Mouse (Mus musculus) CD4-positive, CD25-positive, alpha-beta regulatory T cell, adult 9 weeks (primary cell): ENCODE data around the gene Gm21866. TPM values are rescaled to one million over a fixed set of nuclear protein-coding genes. Genes with fewer than 3 reads are reported as not detected.

Experiments
- polyA plus RNA-seq: library from polyadenylated mRNA; unstranded; fragments of 100-300 nt; shearing (Covaris generic); gene quantifications from one replicate; pipeline ENCODE4 v1.2.1, GENCODE M21; 2017

Gene Gm21866
- polyA plus RNA-seq = not detected

GRCm38 (mm10) chrY:13465479-13465878 lies at the start of gene Gm21866:
TSS of gene Gm21866 (minus strand) at chrY:13465579.

DNA sequence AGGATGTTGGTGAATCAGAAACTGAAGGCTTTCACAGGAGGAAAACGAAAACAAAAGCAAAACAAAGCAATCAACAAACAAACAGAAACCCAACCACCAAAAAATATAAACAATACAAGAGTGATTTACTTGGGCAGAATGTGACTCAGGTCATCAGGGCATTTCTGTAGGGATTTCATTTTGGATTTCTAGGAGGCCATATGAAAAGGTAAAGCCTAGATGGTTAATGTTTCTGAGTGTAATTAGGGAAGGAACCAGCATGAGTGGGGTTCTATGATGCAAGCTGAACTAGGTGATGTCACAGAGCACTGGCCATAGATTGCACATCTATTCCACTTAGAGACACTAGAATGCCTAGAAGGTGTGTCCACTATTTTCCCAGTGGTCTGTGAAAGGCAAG lies 28.3 kb upstream of the Gm21866 start, which contains the start of gene Gm20773:
Gene Gm20773, plus strand, starts transcription at position 301 of the 400 bp plus-strand sequence.

Other genes with a start within 250 kb of the Gm21866 start
- gene Gm21828, start 241.7 kb downstream of the Gm21866 start, polyA plus RNA-seq = not detected
- gene Gm21440, start 213.2 kb downstream of the Gm21866 start, polyA plus RNA-seq = not detected
- gene Gm21454, start 213.1 kb downstream of the Gm21866 start, polyA plus RNA-seq = not detected
- gene Gm21725, start 116.5 kb downstream of the Gm21866 start, polyA plus RNA-seq = not detected
- not detected for gene Gm20773, start 28.4 kb upstream of the Gm21866 start, polyA plus RNA-seq